Mouse (Mus musculus) liver, embryonic 14.5 days (tissue): ENCODE data around the gene Rcor1.

ENCODE experiments used
- CTCF ChIP-seq: IDR thresholded peaks from 2 replicates; pipeline ENCODE4 v1.5.1; 2016; ENCODE audit warnings: antibody characterized with exemption, low read depth, control low read depth
- EP300 ChIP-seq: IDR thresholded peaks from 2 replicates; pipeline ENCODE4 v1.6.1; 2016; ENCODE audit warnings: antibody characterized with exemption, low read depth

GRCm38 (mm10) chr12:111143509-111144063, 104.4 kb downstream of the Rcor1 start:
- TF ChIP-seq EP300: no peak
- no peak for TF ChIP-seq CTCF
